Mouse (Mus musculus) limb, embryonic 11.5 days (tissue): ENCODE measurements around the gene Dysf. TPM values are rescaled to one million over a fixed set of nuclear protein-coding genes. Genes with fewer than 3 reads are reported as not detected.
A peak's percentile ranks its signal among the peaks of the same experiment; 100 is the strongest.

Experiments
- ATAC-seq: fragments of 200-750 bp; cut with Nextera tagmentation; 2 replicates; pipeline ENCODE4 v1.8.0; 2017; ENCODE audit warnings: low read depth; ENCODE audit not compliant: insufficient number of reproducible peaks, low FRiP score, low TSS enrichment
- DNase-seq: peaks from one replicate; pipeline ENCODE4 v3.0.0-alpha.2; 2015; ENCODE audit warnings: low spot score
- H3K27ac ChIP-seq: fragments of 300-500 bp; sonication (generic); replicated peaks from 2 replicates; pipeline ENCODE4 v1.5.1; 2014; ENCODE audit warnings: low read depth, mild to moderate bottlenecking, low read length
- H3K27me3 ChIP-seq: fragments of 300-500 bp; sonication (generic); 2 replicates; pipeline ENCODE4 v1.6.1; 2014; ENCODE audit warnings: mild to moderate bottlenecking, low read length, mixed read lengths; ENCODE audit not compliant: control insufficient read depth, insufficient read depth
- H3K36me3 ChIP-seq: fragments of 300-500 bp; sonication (generic); 2 replicates; pipeline ENCODE4 v1.6.1; 2014; ENCODE audit warnings: mild to moderate bottlenecking, low read length, moderate library complexity, mixed read lengths; ENCODE audit not compliant: control insufficient read depth, insufficient read depth
- H3K4me1 ChIP-seq: fragments of 300-500 bp; sonication (generic); 2 replicates; pipeline ENCODE4 v1.6.1; 2014; ENCODE audit warnings: low read length, mixed read lengths; ENCODE audit not compliant: control insufficient read depth, insufficient read depth
- H3K4me2 ChIP-seq: fragments of 300-500 bp; sonication (generic); 2 replicates; pipeline ENCODE4 v1.6.1; 2014; ENCODE audit warnings: low read depth, mild to moderate bottlenecking, moderate library complexity; ENCODE audit not compliant: severe bottlenecking
- H3K4me3 ChIP-seq: fragments of 300-500 bp; sonication (generic); 2 replicates; pipeline ENCODE4 v1.5.1; 2014; ENCODE audit warnings: low read depth, low read length
- H3K9ac ChIP-seq: fragments of 300-500 bp; sonication (generic); 2 replicates; pipeline ENCODE4 v1.6.1; 2014; ENCODE audit warnings: mild to moderate bottlenecking, low read length
- H3K9me3 ChIP-seq: fragments of 300-500 bp; sonication (generic); 2 replicates; pipeline ENCODE4 v1.6.1; 2016; ENCODE audit warnings: low read length; ENCODE audit not compliant: control insufficient read depth
- WGBS: fragments of 180-500 bp; shearing (Covaris S2); extraction: QIAGEN DNeasy Blood & Tissue Kit; methylation state at CpG from one replicate; pipeline ENCODE4 v1.1.7; 2014; 5-methylcytosine and 5-hydroxymethylcytosine counted together
- polyA plus RNA-seq: library from polyadenylated mRNA; unstranded; fragments of >200 nt; fragmentation: Nextera tagmentation; extraction: Ambion mirVana; gene quantifications from 2 replicates; pipeline ENCODE4 v1.2.1, GENCODE M21; 2014

Gene Dysf
- polyA plus RNA-seq, 1 experiment from 2014 or later = 16.7 TPM

DNA sequence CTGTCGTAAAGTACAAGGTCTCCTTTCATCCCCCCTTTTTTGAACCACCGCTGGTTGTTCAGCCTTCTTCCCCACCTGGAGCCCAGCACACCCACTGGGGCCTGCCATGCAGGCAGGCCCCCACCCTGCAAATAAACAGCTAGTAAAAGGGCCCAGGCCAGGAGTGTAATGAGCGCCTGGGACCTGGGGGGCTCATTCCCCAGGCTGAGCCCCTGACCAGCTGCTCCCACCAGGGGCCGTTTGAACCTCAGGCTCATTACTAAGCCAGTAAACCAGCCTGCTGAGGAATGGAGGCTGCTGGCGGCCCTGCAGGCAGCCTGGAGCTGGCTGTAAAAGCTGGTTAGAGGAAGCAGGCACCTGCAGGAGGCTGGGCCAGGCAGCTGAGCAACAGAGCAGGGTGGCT lies 189.4 kb downstream of the Dysf start:
- Histone ChIP-seq H3K9ac (no peak overlapping the region), H3K4me2 (no peak overlapping the region), H3K27ac (peak overlapping the region; percentile 63; the same call in 1 of the 2 replicates), H3K36me3 (no peaks in the 10 kb centered on the region), H3K4me3 (no peak overlapping the region), H3K9me3 (no peaks in the 10 kb centered on the region), H3K27me3 (no peaks in the 10 kb centered on the region), H3K4me1 (peaks cover 16% of the 10 kb centered on the region)
- WGBS = 4% methylated on average over 5 of the region's 5 CpGs
- DNase-seq (peak; percentile 85), ATAC-seq (peak; percentile 90)

DNA sequence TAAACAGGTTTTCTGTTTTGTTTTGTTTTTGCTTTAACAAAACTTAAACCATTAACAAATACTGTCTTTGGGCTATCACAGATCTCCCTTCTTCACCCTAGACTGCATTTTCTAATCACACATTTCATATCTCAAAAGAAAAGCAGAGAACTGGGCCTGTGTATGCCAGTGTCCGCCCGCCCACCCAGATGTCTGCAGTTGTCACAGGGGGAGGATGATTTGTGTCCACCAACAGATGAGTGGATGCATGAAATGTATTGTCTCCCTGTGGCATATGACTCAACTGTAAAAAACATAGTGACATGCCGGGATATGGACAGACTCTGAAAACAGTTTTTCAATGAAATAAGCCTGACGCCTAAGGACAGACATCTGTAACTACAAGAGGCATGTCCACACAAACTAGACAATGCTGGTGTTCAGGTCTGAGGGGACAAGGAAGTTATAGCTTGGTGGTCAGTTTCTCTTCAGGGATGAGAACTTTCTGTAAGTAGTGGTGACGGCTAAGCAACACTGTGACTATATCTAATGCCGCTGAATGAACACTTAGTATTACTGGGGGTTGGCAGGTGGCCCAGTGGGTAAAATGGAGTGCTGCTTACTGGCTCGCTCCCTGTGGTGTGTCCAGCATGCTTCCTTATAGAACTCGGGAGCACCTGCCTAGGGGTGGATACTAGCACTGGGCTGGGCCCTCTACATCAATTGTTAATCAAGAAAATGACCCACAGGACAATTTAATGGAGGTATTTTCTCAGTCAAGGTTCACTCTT lies 193.5 kb downstream of the Dysf start:
- no peak overlapping the region for H3K4me2 ChIP-seq
- no peaks in the 10 kb centered on the region for H3K9me3 ChIP-seq
- whole genome bisulfite sequencing = 89% methylated on average over 8 of the region's 8 CpGs
- H3K9ac ChIP-seq = no peak overlapping the region
- H3K27me3 ChIP-seq = no peaks in the 10 kb centered on the region
- no peak overlapping the region for H3K4me3 ChIP-seq
- DNase-seq (no peak), ATAC-seq (no peak)
- peaks cover 13% of the 10 kb centered on the region for H3K4me1 ChIP-seq
- H3K36me3 ChIP-seq = no peaks in the 10 kb centered on the region
- H3K27ac ChIP-seq = no peak overlapping the region

DNA sequence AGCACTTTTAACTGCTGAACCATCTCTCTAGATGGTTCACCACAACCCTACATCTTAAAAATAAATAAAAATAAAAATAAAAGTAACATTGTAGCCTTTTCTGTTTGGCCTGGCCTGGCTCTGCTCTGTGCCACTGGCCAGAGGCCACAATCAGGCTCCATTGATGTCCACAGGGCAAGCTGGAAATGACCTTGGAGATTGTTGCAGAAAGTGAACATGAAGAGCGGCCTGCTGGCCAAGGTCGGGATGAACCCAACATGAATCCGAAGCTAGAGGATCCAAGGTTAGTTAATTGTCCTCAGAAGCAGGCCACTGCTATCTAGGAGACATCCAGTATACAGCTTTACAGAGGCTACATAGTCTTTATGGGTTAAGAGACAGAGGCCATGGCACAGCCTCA lies 197.2 kb downstream of the Dysf start:
- Histone ChIP-seq H3K9ac (no peak overlapping the region), H3K27ac (no peak overlapping the region), H3K4me1 (peaks cover 13% of the 10 kb centered on the region; the same call in 1 of the 2 replicates), H3K36me3 (no peaks in the 10 kb centered on the region), H3K9me3 (no peaks in the 10 kb centered on the region), H3K4me3 (no peak overlapping the region), H3K4me2 (no peak overlapping the region), H3K27me3 (no peaks in the 10 kb centered on the region)
- 94% methylated on average over 3 of the region's 3 CpGs for WGBS
- no peak for DNase-seq
- no peak for ATAC-seq

DNA sequence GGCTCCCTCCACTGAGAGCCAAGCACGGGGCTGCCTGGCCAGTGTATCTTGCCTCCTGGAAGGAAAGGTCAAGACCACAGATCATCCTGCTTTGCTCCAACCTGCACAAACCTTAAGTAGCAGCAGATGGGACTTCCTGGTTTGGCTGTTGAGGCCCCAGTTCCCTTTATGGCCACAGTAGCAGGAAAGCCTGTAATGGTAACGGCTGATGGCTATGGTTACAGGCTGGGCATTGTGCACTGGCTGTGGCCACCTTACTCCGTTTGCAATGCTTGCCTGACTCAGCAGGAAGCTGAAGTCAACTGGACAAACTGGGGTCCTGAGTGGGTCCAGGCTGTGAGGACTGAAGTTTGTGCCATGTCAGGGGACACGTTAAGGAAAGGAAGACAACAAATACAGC lies 200.2 kb downstream of the Dysf start:
- WGBS = 54% methylated on average over 4 of the region's 4 CpGs
- peaks cover 13% of the 10 kb centered on the region; the same call in 1 of the 2 replicates for H3K4me1 ChIP-seq
- H3K27me3 ChIP-seq = no peaks in the 10 kb centered on the region
- H3K9ac ChIP-seq = no peak overlapping the region
- no peaks in the 10 kb centered on the region for H3K9me3 ChIP-seq
- ATAC-seq (no peak), DNase-seq (no peak)
- no peak overlapping the region for H3K4me2 ChIP-seq
- no peak overlapping the region for H3K27ac ChIP-seq
- no peak overlapping the region for H3K4me3 ChIP-seq
- no peaks in the 10 kb centered on the region for H3K36me3 ChIP-seq

DNA sequence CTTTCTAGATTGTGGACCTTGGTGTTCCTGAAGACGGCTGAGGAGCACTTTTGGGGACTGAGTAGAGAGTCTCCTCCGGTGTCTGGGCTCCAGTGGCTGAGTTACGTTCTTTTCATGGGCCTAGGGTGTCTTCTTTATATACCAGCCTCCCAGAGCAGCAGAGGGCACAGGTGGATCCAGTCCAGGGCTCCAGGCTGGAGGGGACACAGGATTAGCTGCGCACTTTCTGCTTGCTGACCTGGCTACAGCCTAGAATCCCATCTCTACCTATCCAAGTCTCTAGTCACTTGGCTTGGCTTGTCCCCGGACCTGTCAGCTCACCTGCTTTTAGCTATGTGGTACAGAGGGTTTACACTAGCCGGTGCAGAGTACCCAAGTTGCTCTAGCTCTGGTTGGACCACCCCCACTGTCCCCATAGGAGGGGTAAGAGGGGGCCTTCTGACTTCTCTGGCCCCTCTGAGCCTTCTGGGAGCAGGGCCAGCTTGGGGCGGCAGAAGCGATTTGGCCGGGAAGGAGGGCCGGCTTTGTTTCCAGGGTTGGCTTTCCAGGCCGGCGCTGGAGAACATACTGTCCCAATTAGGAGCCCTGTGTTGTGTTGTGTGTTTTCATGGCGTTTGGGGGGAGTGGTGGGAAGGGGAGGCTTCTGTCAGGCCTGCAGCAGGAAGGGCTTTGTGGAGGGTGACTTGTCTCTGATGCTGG lies 201.5 kb downstream of the Dysf start:
- Histone ChIP-seq H3K4me2 (no peak overlapping the region), H3K9ac (no peak overlapping the region), H3K27ac (peak overlapping the region; percentile 79), H3K9me3 (no peaks in the 10 kb centered on the region), H3K4me3 (no peak overlapping the region), H3K27me3 (no peaks in the 10 kb centered on the region), H3K4me1 (peaks cover 13% of the 10 kb centered on the region; the same call in 1 of the 2 replicates), H3K36me3 (no peaks in the 10 kb centered on the region)
- ATAC-seq (peak; percentile 23; the same call in 1 of the 2 replicates), DNase-seq (peak; percentile 55)
- WGBS = 50% methylated on average over 13 of the region's 13 CpGs

DNA sequence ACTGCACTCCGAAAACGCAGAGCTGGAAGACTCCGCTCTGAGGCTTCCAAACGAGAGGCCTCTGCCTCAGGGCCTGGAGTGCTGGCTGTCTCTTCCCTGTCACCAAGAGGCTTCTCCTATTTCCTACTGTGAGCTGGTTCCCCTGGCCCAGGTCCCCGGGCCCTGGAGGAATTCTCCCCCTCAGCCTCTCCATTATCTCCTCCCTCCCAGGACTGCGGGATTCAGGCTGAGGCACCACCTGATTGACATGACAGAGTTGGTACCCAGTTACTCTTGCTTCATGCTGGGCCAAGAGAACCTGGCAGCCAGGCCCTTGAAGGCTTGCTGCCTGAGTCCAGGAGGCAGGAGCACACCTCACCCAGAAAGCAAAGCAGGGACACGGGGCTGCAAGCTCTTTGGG lies 203.1 kb downstream of the Dysf start:
- Histone ChIP-seq H3K36me3 (no peaks in the 10 kb centered on the region), H3K4me2 (no peak overlapping the region), H3K9me3 (no peaks in the 10 kb centered on the region), H3K4me3 (no peak overlapping the region), H3K4me1 (peaks cover 13% of the 10 kb centered on the region; the same call in 1 of the 2 replicates), H3K9ac (no peak overlapping the region), H3K27me3 (no peaks in the 10 kb centered on the region), H3K27ac (no peak overlapping the region)
- ATAC-seq (no peak), DNase-seq (no peak)
- WGBS = 62% methylated on average over 7 of the region's 7 CpGs

DNA sequence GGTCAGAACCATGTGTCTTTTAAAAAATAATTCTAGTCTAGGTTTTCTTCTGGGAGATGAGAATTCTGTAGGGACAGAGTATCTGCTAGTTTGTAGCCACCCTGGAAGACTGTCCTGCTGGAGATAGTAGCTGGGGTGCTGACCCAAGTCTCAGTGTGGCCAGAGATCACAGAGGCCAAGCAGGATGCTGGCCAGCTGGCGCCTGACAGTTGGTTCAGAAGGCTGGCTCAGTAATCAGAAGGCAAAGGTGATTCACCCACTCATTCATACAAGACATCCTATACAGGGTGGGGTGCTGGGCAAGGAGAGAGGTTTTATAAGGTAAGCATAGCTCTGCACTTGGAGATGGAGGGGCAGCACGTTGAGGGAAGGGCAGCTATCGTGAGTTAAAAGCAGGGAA lies 204.7 kb downstream of the Dysf start:
- no peak for ATAC-seq

DNA sequence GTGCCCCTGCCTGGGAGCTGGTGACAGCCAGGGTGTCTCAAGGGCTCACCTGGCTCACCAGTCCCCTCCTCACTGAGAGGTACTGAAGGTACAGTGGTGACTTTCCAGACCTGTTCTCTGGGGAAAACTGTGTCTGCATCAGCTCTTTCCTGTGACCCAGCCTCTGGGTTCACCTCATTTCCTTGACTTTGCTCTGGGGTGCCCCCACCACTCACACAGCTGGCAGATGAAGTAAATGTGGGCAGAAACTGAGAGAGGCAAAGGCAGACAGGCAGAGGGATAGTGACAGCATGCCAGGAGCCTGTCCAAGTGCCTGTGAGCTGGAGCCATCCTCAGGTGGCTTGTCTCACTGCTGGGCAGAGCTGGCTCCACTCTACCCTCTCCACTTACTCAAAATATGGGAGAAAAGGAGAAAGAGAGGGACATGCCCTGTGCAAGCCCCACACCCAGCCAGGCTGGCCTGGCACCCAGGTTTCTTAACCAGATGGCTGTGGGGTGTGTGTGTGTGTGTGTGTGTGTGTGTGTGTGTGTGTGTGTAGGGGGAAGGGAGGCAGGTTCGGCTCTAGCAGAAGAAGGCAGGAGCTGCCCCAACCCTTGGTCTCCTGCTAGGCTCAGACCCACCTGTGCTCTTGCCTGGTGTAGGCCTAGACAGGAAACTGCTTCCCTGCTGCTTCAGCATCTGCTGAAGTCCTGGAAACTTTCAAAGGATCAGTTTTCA lies 209.0 kb downstream of the Dysf start:
- ATAC-seq = peak; percentile 45
- H3K4me3 ChIP-seq = no peak overlapping the region
- H3K9ac ChIP-seq = no peak overlapping the region
- no peaks in the 10 kb centered on the region for H3K36me3 ChIP-seq
- H3K4me1 ChIP-seq = peaks cover 19% of the 10 kb centered on the region
- WGBS = 10% methylated on average over 1 of the region's 1 CpGs
- H3K9me3 ChIP-seq = no peaks in the 10 kb centered on the region
- no peak overlapping the region for H3K4me2 ChIP-seq
- no peaks in the 10 kb centered on the region for H3K27me3 ChIP-seq
- DNase-seq = no peak
- peak overlapping the region; percentile 42; the same call in 1 of the 2 replicates for H3K27ac ChIP-seq

More for the DNA sequence above, 204.7 kb downstream of the Dysf start:
- 0 out of 2 replicates have a peak overlapping the region, but pooled peaks have one; percentile 30 for H3K27ac ChIP-seq
- H3K27me3 ChIP-seq = no peaks in the 10 kb centered on the region
- H3K4me1 ChIP-seq = peaks cover 26% of the 10 kb centered on the region
- no peak overlapping the region for H3K4me3 ChIP-seq
- no peaks in the 10 kb centered on the region for H3K9me3 ChIP-seq
- DNase-seq = no peak
- no peak overlapping the region for H3K9ac ChIP-seq
- H3K36me3 ChIP-seq = no peaks in the 10 kb centered on the region
- H3K4me2 ChIP-seq = no peak overlapping the region
- 72% methylated on average over 3 of the region's 3 CpGs for WGBS
